Mouse (Mus musculus): Measurements from ENCODE around the gene Wdr5. TPM values are rescaled to one million over a fixed set of nuclear protein-coding genes. Genes with fewer than 3 reads are reported as not detected.
A peak's percentile ranks its signal among the peaks of the same experiment; 100 is the strongest.
"Not testable (repeated sequence)": the region's sequence is repeated elsewhere in the genome, so short reads cannot be mapped to it uniquely, and the experiment has no call there.

The Wdr5 gene
- polyA plus RNA-seq, 1 experiment from 2014 or later: 46.6 TPM

DNA sequence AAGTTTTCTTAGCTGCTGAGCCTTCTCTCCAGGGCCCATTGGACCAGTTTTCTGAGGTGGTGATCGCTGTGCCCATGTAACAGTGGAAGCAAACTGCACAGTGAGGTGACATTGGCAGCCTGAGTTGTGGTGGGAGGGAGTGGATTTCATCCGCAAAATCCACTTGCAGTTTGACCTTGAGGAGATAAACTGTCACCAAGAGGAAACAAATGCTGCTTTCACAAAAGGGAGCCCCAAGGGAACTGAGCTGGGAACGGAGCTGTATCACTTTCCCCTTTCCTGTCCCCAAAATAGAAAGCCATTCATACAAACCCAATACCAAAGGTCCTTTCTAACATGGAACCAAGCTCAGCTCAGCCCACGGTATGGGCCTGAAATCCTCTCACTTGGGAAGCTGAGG is 35.1 kb upstream of the Wdr5 start:
- Histone ChIP-seq H3K4me3 (replicated peaks) (no peak overlapping the region), H3K9ac (replicated peaks) (no peak overlapping the region), H3K27me3 (no peaks in the 10 kb centered on the region), H3K27ac (no peak overlapping the region), H3K4me1 (replicated peaks) (peaks cover 8% of the 10 kb centered on the region), H3K4me2 (replicated peaks) (no peak overlapping the region), H3K36me3 (no peaks in the 10 kb centered on the region), H3K9me3 (no peaks in the 10 kb centered on the region)
- ATAC-seq: no peak
- 81% methylated on average over 4 of the region's 4 CpGs for WGBS

GRCm38 (mm10) chr2:27480367-27480766 is 34.6 kb upstream of the Wdr5 start:
- no peaks in the 10 kb centered on the region for H3K27me3 ChIP-seq

DNA sequence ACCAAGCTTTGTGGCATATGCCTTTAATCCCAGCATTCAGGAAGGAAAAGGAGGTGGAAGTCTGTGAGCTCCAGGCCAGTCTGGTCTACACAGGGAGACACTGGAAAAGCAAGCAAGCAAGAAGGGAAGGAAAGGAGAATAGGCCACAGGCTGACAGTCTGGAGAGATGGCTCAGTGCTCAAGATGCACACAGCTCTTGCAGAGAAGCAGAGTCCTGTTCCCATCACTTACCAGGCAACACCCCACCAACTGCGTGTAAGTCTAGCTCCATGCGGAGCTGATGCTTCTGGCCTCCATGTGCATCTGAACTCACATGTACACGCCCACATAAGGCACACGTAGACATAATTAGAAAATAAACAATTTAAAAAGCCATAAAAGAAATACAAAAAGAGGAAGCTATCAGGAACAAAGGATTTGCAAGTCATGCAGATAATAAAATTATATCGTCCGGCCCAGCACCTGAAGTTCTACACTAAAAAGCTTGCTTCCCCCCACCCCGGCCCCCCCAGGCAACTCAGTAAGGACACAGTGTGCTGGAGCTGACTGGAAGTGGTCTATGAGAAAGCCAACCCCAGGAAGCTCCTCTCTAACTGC is 32.6 kb upstream of the Wdr5 start:
- Histone ChIP-seq H3K9ac (replicated peaks) (no peak overlapping the region), H3K4me1 (replicated peaks) (no peaks in the 10 kb centered on the region), H3K36me3 (no peaks in the 10 kb centered on the region), H3K27ac (no peak overlapping the region), H3K4me2 (replicated peaks) (no peak overlapping the region), H3K27me3 (no peaks in the 10 kb centered on the region), H3K4me3 (replicated peaks) (no peak overlapping the region), H3K9me3 (no peaks in the 10 kb centered on the region)
- ATAC-seq: no peak
- WGBS: 82% methylated on average over 7 of the region's 7 CpGs

More at GRCm38 (mm10) chr2:27480367-27480766, 34.6 kb upstream of the Wdr5 start:
- no peak for ATAC-seq
- Histone ChIP-seq H3K4me3 (replicated peaks) (no peak overlapping the region), H3K27ac (no peak overlapping the region), H3K9ac (replicated peaks) (no peak overlapping the region), H3K4me1 (replicated peaks) (peaks cover 8% of the 10 kb centered on the region), H3K9me3 (no peaks in the 10 kb centered on the region), H3K36me3 (no peaks in the 10 kb centered on the region), H3K4me2 (replicated peaks) (no peak overlapping the region)
- WGBS: 80% methylated on average over 4 of the region's 4 CpGs

DNA sequence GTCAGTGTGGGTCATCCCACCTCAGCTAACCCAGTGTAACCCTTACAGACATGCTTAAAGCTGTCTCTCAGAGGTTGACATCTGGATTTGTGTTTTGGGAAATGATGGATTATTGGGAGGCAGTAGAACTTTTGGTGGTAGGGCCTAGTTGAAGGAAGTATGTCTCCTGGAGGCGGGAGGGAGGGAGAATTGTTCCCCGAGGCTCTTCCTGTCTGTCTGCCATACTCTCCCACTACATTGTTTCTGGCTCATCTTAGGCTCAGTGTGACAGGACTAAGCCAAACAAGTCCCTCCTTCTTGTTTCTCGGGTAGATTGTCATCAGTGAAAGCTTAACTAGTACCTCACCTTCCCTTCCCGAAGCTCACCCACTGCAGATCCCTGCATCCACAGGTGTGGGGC is 28.2 kb upstream of the Wdr5 start:
- 79% methylated on average over 4 of the region's 4 CpGs for WGBS
- H3K4me3 ChIP-seq (replicated peaks): no peak overlapping the region
- H3K27ac ChIP-seq: no peak overlapping the region
- no peaks in the 10 kb centered on the region for H3K27me3 ChIP-seq
- no peaks in the 10 kb centered on the region for H3K4me1 ChIP-seq (replicated peaks)
- H3K4me2 ChIP-seq (replicated peaks): no peak overlapping the region
- no peak for ATAC-seq
- no peaks in the 10 kb centered on the region for H3K9me3 ChIP-seq
- no peaks in the 10 kb centered on the region for H3K36me3 ChIP-seq
- no peak overlapping the region for H3K9ac ChIP-seq (replicated peaks)

- ATAC-seq: no peak
These were observed 27.5 kb upstream of the Wdr5 start for GRCm38 (mm10) chr2:27487336-27488049.

DNA sequence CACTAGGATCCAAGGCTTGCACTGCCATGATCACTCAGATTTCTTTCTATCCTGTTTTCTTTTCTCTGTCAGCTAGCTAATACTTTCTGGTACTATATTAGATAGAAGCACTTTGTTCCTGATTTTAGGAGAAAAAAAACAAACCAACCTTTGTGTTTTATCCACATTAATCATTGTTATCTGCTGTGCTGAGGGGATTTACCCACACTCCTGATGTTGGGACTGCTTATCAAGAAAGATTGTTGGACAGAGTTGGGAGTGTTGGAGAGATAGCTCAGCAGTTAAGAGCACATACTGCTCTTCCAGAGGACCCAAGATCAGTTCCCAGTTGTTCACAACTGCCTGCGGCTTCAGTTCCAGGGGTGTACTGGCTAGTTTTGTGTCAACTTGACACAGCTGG is 26.6 kb upstream of the Wdr5 start:
- no peak overlapping the region for H3K9ac ChIP-seq (replicated peaks)
- H3K4me2 ChIP-seq (replicated peaks): no peak overlapping the region
- 96% methylated on average over 1 of the region's 1 CpGs for WGBS
- no peak overlapping the region for H3K27ac ChIP-seq
- H3K4me3 ChIP-seq (replicated peaks): no peak overlapping the region
- H3K4me1 ChIP-seq (replicated peaks): no peaks in the 10 kb centered on the region
- no peaks in the 10 kb centered on the region for H3K27me3 ChIP-seq
- ATAC-seq: no peak
- H3K36me3 ChIP-seq: no peaks in the 10 kb centered on the region
- no peaks in the 10 kb centered on the region for H3K9me3 ChIP-seq

More at GRCm38 (mm10) chr2:27487336-27488049, 27.5 kb upstream of the Wdr5 start:
- Histone ChIP-seq H3K4me3 (replicated peaks) (no peak overlapping the region), H3K9me3 (no peaks in the 10 kb centered on the region), H3K36me3 (no peaks in the 10 kb centered on the region), H3K27me3 (no peaks in the 10 kb centered on the region), H3K4me2 (replicated peaks) (no peak overlapping the region), H3K27ac (no peak overlapping the region), H3K4me1 (replicated peaks) (no peaks in the 10 kb centered on the region), H3K9ac (replicated peaks) (no peak overlapping the region)
- 75% methylated on average over 3 of the region's 4 CpGs for WGBS

DNA sequence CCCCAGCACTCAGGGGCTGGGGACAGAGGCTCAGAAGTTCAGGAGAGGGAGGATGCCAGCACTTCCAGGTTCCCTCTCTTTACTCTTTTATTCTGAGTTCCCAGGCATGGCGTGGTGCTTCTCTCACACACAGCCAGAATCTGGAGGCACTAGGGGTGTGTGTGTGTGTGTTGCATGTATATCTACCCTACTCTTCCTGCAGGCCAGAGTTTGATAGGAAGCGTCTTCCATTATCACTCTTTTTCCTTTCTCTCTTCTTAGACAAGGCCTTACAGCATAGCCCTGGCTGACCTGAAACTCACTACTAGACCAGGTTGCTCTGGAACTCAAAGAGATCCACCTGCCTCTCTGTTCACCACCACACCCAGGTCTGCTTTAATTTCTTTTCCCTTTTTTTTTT is 24.0 kb upstream of the Wdr5 start:
- WGBS: 90% methylated on average over 2 of the region's 2 CpGs
- Histone ChIP-seq H3K27me3 (no peaks in the 10 kb centered on the region), H3K4me3 (replicated peaks) (no peak overlapping the region), H3K4me1 (replicated peaks) (peaks cover 2% of the 10 kb centered on the region), H3K9ac (replicated peaks) (no peak overlapping the region), H3K9me3 (no peaks in the 10 kb centered on the region), H3K4me2 (replicated peaks) (no peak overlapping the region), H3K36me3 (no peaks in the 10 kb centered on the region), H3K27ac (no peak overlapping the region)
- no peak for ATAC-seq

DNA sequence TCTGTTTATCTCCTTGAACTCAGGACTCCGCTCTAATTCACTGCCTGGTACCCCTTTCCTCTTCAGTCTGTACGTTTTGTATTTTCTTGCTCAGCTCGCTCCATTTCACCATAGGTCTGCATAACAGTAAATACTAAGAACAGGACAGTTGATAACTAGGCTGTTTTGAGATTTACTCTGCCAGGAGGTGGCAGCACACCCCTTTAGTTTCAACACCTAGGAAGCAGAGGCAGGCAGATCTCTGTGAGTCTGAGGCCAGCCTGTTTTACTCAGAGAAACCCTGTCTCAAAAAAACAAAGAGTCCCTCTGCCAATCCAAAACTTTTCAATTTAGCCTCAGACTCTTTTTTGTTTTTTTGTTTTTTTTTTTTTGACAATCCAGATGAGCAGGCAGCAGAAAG is 21.0 kb upstream of the Wdr5 start:
- ATAC-seq: no peak
- Histone ChIP-seq H3K36me3 (no peaks in the 10 kb centered on the region), H3K4me1 (replicated peaks) (peaks cover 14% of the 10 kb centered on the region), H3K4me2 (replicated peaks) (no peak overlapping the region), H3K27me3 (no peaks in the 10 kb centered on the region), H3K27ac (no peak overlapping the region), H3K9me3 (no peaks in the 10 kb centered on the region), H3K4me3 (replicated peaks) (no peak overlapping the region), H3K9ac (replicated peaks) (no peak overlapping the region)
- 92% methylated on average over 3 of the region's 3 CpGs for WGBS

DNA sequence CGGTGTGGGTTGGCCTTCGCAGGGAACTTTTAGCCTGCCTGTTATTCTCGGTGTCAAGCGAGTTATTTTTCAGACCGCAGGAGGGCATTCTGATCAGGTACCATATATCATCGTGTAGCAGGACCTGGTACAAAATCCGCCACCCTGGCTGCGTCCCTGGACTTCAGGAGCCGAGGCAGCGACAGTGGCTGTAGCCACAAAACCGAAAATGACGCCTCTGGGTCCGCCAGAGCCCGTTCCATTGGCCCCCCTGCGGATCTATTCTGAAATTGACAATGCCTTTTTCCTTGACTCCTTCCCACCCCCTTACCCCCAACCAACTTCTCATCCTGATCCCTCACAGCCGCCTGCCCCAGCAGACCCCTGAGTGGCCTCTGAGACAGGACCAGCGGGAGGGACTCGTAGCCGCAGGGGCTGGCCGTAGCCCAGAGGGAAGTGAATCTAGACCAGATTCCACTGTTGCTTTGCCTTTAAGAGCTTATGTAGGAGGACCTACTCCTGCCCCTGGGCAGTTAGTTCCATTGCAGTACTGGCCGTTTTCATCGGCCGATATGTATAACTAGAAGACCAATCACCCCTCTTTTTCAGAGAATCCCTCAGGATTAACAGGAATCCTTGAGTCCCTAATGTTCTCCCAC is 18.4 kb upstream of the Wdr5 start:
- 27% methylated on average over 23 of the region's 23 CpGs for WGBS
- no peak for ATAC-seq
- H3K27ac ChIP-seq: no peak overlapping the region
- no peaks in the 10 kb centered on the region for H3K27me3 ChIP-seq
- no peaks in the 10 kb centered on the region for H3K36me3 ChIP-seq
- H3K4me3 ChIP-seq (replicated peaks): peak overlapping the region; percentile 31
- peaks cover 14% of the 10 kb centered on the region for H3K4me1 ChIP-seq (replicated peaks)
- no peaks in the 10 kb centered on the region for H3K9me3 ChIP-seq
- H3K4me2 ChIP-seq (replicated peaks): peak overlapping the region; percentile 64
- H3K9ac ChIP-seq (replicated peaks): peak overlapping the region; percentile 53; the same call in 1 of the 2 replicates

DNA sequence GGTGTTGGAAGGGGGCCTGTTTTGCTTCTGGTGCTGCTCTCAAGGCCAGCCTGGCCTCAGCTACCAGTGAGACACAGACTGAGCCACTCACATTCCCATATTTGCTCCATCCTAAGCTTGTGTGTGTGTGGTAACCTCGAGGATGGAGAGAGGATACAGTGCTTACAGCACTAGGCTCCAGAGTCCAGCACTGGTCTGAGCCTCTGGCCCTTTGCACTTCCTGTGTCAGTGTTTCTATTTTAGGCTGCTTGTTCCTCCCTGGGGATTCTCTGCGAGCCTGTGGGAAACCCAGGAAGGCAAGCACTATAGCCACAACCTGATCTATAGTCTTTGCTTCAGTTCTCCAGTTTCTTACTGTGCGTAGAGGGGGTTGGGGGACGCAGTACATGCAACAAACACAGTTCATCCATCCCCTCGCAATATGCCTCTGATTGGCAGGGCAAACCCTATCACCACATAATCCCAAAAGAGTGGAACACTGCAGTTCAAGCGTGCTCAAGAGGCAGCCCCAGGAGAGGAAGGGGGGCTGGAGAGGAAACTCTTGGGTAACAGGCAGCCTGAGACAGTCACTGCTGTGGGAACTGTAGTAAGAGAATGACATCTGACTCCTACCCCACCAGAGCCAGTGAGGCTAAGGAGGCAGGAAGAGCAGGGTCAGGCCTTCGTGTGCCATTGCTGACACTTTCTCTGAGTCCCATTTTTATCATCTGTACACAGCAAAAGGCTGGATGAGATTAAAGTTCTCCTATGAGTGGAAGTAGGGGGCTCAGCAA is 10.7 kb upstream of the Wdr5 start:
- Histone ChIP-seq H3K4me1 (replicated peaks) (no peaks in the 10 kb centered on the region), H3K27ac (no peak overlapping the region), H3K4me3 (replicated peaks) (no peak overlapping the region), H3K9me3 (no peaks in the 10 kb centered on the region), H3K36me3 (no peaks in the 10 kb centered on the region), H3K9ac (replicated peaks) (no peak overlapping the region), H3K27me3 (no peaks in the 10 kb centered on the region), H3K4me2 (replicated peaks) (no peak overlapping the region)
- ATAC-seq: no peak
- 72% methylated on average over 7 of the region's 7 CpGs for WGBS

GRCm38 (mm10) chr2:27505539-27505938 is 9.4 kb upstream of the Wdr5 start:
- 13% methylated on average over 6 of the region's 6 CpGs for WGBS
- no peaks in the 10 kb centered on the region for H3K36me3 ChIP-seq
- H3K9ac ChIP-seq (replicated peaks): no peak overlapping the region; the same call in 1 of the 2 replicates

DNA sequence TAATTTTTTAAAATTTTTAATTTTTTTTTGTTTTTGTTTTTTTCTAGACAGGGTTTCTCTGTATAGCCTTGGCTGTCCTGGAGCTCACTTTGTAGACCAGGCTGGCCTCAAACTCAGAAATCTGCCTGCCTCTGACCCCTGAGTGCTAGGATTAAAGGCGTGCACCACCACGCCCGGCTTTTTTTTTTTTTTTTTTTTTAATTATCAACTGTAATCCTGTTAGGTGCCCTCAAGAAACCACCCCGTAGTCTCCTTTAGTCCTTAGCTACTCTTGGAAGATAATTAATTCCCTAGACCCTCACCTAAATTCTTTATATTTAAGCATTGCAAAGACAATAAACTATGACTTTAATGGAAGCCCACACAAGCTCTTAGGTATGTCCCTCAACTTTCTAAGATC is 8.3 kb upstream of the Wdr5 start:
- 71% methylated on average over 4 of the region's 4 CpGs for WGBS
- ATAC-seq; H3K27me3 ChIP-seq; H3K4me1 ChIP-seq (replicated peaks); H3K4me3 ChIP-seq (replicated peaks); H3K27ac ChIP-seq; H3K9me3 ChIP-seq; H3K4me2 ChIP-seq (replicated peaks); H3K9ac ChIP-seq (replicated peaks); H3K36me3 ChIP-seq: not testable (repeated sequence)

More at GRCm38 (mm10) chr2:27505539-27505938, 9.4 kb upstream of the Wdr5 start:
- no peak overlapping the region for H3K4me3 ChIP-seq (replicated peaks)
- no peak overlapping the region for H3K27ac ChIP-seq
- no peaks in the 10 kb centered on the region for H3K9me3 ChIP-seq
- ATAC-seq: no peak
- H3K4me1 ChIP-seq (replicated peaks): no peaks in the 10 kb centered on the region
- H3K4me2 ChIP-seq (replicated peaks): no peak overlapping the region
- H3K27me3 ChIP-seq: no peaks in the 10 kb centered on the region
